Mouse (Mus musculus) adrenal gland (tissue): ENCODE data around the gene Ppfia4.
"Not testable (repeated sequence)": the region's sequence is repeated elsewhere in the genome, so short reads cannot be mapped to it uniquely, and the experiment has no call there.

Experiments
- intact Hi-C: fragments of 180-260 bp; cut with DNase I; formaldehyde crosslinking; loops from one replicate; pipeline ENCODE4 v1.15.1; 2025

The Ppfia4 gene

DNA sequence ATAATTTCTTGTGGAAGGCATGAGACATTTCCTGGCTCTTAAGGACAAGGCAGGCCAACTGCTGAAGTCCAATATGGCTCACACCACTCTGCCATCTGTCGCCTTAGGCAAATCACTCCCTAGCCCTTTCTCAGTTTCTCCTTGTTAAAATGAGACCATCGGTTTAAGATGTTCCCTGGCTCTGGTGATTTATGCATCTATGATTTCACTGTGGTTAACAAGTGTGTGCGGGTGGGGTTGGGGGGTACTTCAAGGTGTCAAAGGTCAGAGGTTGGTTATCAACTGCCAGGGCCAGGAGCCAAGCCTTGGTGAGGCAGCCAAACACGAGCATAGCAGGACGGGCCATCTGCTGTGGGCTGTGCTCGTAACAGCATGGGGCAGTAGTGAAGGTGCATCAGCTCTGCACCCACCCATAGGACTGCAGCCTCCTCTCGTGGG is 58.2 kb downstream of the Ppfia4 start:
- intact Hi-C loops = no loop called here

DNA sequence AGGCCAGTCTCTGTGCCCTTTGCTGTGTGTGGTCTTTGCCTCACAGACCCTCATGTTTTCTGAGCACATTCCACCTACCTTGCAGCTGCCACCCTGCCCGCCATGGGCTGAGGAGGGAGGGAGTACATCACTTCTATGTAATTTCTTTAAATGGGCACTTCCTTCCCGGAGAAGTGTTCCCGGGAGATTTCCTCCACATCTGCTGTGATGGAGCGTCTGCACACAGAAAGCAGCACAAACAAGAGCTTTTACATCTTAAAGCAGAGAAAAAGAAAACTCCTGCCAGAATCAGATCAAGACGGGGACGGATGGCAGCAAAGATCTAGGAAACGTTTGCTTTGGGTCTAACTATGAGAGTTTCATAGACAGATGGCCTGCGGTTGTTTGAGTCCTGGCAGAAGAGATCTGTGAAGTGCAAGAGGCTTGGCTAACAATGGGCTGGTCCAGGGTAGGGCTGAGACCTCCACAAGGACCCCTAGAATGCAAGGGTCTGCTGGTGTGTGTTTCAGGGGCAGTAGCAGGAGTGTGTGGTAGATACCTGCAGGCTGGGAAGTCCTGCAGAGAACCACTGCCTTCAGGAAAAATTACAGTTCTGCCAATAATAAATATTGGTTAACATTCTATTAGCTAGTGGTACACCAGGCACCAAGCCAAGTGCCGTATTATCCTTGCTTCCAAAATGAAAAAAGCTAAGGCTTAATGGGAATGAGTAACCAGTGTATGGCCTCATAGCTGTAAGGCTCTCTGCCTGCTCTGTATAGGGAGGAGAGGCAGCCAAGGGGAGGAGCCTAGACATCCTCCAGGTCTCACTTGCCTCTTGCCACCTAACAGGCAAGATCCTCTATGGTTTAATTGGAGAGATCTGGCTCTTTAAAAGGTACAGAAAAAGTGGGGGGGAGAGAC is 59.0 kb downstream of the Ppfia4 start:
- intact Hi-C loops = no loop called here

DNA sequence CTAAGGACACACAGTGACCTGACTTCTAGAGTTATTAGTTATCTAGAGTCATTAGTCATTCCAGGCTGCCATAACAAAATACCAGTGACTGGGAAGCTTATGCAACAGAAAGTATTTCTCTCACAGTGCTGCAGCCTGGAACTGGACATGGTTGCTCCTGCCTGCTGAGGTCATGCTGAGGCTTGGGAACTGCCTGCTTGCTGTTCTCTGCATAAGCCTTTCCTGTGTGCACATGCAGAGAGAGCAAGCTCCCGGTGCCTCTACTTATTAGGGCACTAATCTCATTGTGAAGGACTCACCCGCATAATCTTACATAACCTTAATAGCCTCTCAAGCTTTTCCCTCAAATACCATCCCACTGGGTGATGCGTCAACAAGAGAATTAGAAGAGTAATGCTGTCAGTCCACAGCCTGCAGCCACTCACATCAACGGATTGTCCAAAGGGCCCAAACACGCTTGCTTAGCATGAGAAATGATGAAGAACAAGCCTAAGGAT is 59.9 kb downstream of the Ppfia4 start:
- intact Hi-C loops = no loop called here

DNA sequence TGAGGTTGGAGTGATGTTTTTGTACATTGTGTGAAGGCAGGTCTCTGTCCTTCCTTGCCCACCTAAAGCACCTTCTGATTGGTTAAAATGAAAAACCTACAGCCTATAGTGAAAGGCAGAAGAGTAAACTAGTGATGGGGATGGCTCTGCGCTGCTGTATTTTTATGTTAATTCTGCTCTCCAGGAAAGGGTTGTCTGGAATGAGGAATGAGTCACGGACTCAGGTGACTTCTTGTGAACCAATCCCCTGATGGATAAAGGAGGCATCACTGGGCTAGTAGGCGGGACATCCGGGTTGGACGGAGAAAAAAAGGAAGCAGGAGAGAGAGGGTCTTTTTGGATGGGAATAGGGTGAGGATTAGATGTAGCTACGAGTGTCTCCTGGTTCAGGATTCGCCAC is 62.7 kb downstream of the Ppfia4 start:
- intact Hi-C loops = no loop called here

DNA sequence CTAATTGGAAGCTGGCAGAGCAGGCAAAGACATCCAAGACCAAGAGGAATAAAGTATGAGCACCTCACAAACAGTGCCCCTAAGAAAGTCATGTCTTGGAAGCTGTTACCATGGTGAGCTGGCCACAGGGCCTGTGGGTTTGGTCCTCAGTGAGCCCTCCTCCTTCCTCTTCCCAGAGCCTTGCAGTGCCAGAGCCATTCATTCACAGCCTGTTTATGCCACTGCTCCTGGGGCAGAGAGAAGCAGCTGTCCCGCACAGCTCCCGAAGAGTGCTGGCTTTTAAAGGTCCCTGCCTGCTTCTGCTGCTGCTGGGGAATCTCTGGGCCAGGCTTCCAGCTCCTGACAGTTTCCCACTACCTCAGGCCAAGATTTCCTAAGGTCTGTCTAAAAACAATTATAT is 66.9 kb downstream of the Ppfia4 start:
- intact Hi-C loops = no loop called here

DNA sequence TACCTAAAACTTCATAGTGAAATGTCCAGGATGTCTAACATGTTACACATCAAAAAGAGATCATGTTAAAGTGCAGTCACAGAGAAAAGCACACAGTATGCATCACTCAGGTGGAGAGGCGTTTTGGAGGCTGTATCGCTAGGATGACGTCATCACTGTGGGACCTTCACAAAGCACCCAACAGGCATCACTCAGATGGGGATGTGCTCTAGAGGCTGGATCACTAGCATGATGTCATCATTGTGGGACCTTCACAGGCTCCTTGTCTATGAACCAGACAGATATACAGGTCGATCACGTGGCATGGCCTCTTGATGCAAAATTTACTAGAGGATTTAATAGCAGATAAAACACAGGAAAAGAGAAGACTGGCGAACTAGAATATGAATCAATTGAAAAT is 68.4 kb downstream of the Ppfia4 start:
- intact Hi-C loops = no loop called here

DNA sequence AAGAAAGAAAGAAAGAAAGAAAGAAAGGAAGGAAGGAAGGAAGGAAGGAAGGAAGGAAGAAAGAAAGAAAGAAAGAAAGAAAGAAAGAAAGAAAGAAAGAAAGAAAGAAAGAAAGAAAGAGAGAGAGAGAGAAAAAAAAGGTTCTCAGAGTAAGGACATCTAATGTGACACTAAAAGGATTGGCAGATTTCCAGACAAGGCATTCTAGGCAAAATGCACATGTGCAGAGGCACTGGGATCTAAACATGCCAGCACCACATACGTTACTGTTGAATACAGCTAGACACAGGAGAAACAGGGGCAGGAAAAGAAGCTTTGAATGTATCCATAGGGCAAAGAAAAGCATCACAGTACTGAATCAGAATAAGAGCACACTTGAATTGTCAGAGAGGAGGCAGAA is 83.0 kb downstream of the Ppfia4 start:
- intact Hi-C loops = not testable (repeated sequence)
